Mouse (Mus musculus): ENCODE measurements around the gene Ccer2. TPM values are rescaled to one million over a fixed set of nuclear protein-coding genes. Genes with fewer than 3 reads are reported as not detected.
A peak's percentile ranks its signal among the peaks of the same experiment; 100 is the strongest.

Ccer2 gene
- not detected in 2 replicates for polyA plus RNA-seq (2015; fragmentation: Nextera tagmentation; extraction: Ambion mirVana)

GRCm38 (mm10) chr7:28756079-28756478, at the start of gene Ccer2:
Gene Ccer2 (plus strand): TSS chr7:28756174.
- Histone ChIP-seq H3K4me2 (peak within 1 kb of the TSS; percentile 4; the same call in 1 of the 2 replicates), H3K9me3 (no peaks in the 10 kb centered on the region), H3K36me3 (peaks cover 50% of the 10 kb centered on the region), H3K27me3 (replicated peaks) (peaks cover 30% of the 10 kb centered on the region), H3K27ac (replicated peaks) (no peak within 1 kb of the TSS), H3K9ac (no peak within 1 kb of the TSS), H3K4me3 (no peak within 1 kb of the TSS), H3K4me1 (peaks cover 4% of the 10 kb centered on the region; the same call in 1 of the 2 replicates)
- no peak for ATAC-seq (ENCODE audit: extremely low read depth, insufficient number of reproducible peaks, low FRiP score, low TSS enrichment)
- WGBS, result 2% methylated on average over 17 of the region's 17 CpGs

- Histone ChIP-seq H3K27ac (replicated peaks) (no peak overlapping the region), H3K9ac (no peak overlapping the region), H3K4me3 (no peak overlapping the region), H3K27me3 (replicated peaks) (no peaks in the 10 kb centered on the region), H3K9me3 (0 out of 2 replicates have a peak, but pooled peaks cover 4% of the 10 kb centered on the region), H3K36me3 (no peaks in the 10 kb centered on the region), H3K4me1 (peaks cover 20% of the 10 kb centered on the region), H3K4me2 (no peak overlapping the region)
- ATAC-seq (ENCODE audit: extremely low read depth, insufficient number of reproducible peaks, low FRiP score, low TSS enrichment), result no peak
Observed at GRCm38 (mm10) chr7:28709454-28709853, 46.5 kb upstream of the Ccer2 start.

- H3K4me3 ChIP-seq, result no peak overlapping the region
- H3K27ac ChIP-seq (replicated peaks), result no peak overlapping the region
- H3K4me1 ChIP-seq, result peaks cover 31% of the 10 kb centered on the region
- H3K9me3 ChIP-seq, result 0 out of 2 replicates have a peak, but pooled peaks cover 4% of the 10 kb centered on the region
- 60% methylated on average over 3 of the region's 3 CpGs for WGBS
- H3K36me3 ChIP-seq, result no peaks in the 10 kb centered on the region
- no peaks in the 10 kb centered on the region for H3K27me3 ChIP-seq (replicated peaks)
- no peak for ATAC-seq (ENCODE audit: extremely low read depth, insufficient number of reproducible peaks, low FRiP score, low TSS enrichment)
- H3K9ac ChIP-seq, result no peak overlapping the region
- H3K4me2 ChIP-seq, result no peak overlapping the region
Observed at GRCm38 (mm10) chr7:28710962-28711361, 45.0 kb upstream of the Ccer2 start.

GRCm38 (mm10) chr7:28714667-28715066, 41.3 kb upstream of the Ccer2 start:
- H3K9ac ChIP-seq, result peak overlapping the region; percentile 59; the same call in 1 of the 2 replicates
- WGBS, result 32% methylated on average over 5 of the region's 5 CpGs
- no peaks in the 10 kb centered on the region for H3K27me3 ChIP-seq (replicated peaks)
- peaks cover 49% of the 10 kb centered on the region for H3K4me1 ChIP-seq
- H3K9me3 ChIP-seq, result no peaks in the 10 kb centered on the region
- H3K36me3 ChIP-seq, result no peaks in the 10 kb centered on the region
- H3K4me2 ChIP-seq, result peak overlapping the region; percentile 27; the same call in 1 of the 2 replicates
- ATAC-seq (ENCODE audit: extremely low read depth, insufficient number of reproducible peaks, low FRiP score, low TSS enrichment), result no peak
- H3K4me3 ChIP-seq, result no peak overlapping the region
- peak overlapping the region; percentile 39; the same call in 1 of the 2 replicates for H3K27ac ChIP-seq (replicated peaks)

GRCm38 (mm10) chr7:28715598-28715997, 40.4 kb upstream of the Ccer2 start:
- Histone ChIP-seq H3K27ac (replicated peaks) (no peak overlapping the region), H3K36me3 (no peaks in the 10 kb centered on the region), H3K9me3 (no peaks in the 10 kb centered on the region), H3K4me1 (peaks cover 52% of the 10 kb centered on the region), H3K9ac (no peak overlapping the region), H3K4me3 (no peak overlapping the region), H3K27me3 (replicated peaks) (no peaks in the 10 kb centered on the region), H3K4me2 (no peak overlapping the region)
- 92% methylated on average over 2 of the region's 2 CpGs for WGBS
- ATAC-seq (ENCODE audit: extremely low read depth, insufficient number of reproducible peaks, low FRiP score, low TSS enrichment), result no peak

- Histone ChIP-seq H3K9ac (peak within 1 kb of the TSS; percentile 87), H3K27me3 (replicated peaks) (no peaks in the 10 kb centered on the region), H3K9me3 (no peaks in the 10 kb centered on the region), H3K27ac (replicated peaks) (peak within 1 kb of the TSS; percentile 62), H3K4me1 (peaks cover 52% of the 10 kb centered on the region), H3K4me2 (peak within 1 kb of the TSS; percentile 85), H3K4me3 (peak within 1 kb of the TSS; percentile 70), H3K36me3 (no peaks in the 10 kb centered on the region)
- peak; percentile 69; the same call in 1 of the 2 replicates for ATAC-seq (ENCODE audit: extremely low read depth, insufficient number of reproducible peaks, low FRiP score, low TSS enrichment)
- 1% methylated on average over 36 of the region's 36 CpGs for WGBS
Observed at GRCm38 (mm10) chr7:28716590-28717281, 39.2 kb upstream of the Ccer2 start, which contains the start of gene Fbxo17. Gene Fbxo17 (plus strand): TSS chr7:28716804.

GRCm38 (mm10) chr7:28717726-28718125, 38.2 kb upstream of the Ccer2 start:
- peak overlapping the region; percentile 85 for H3K4me2 ChIP-seq
- H3K9me3 ChIP-seq, result no peaks in the 10 kb centered on the region
- H3K36me3 ChIP-seq, result 0 out of 2 replicates have a peak, but pooled peaks cover 2% of the 10 kb centered on the region
- H3K9ac ChIP-seq, result no peak overlapping the region
- no peak overlapping the region for H3K27ac ChIP-seq (replicated peaks)
- 74% methylated on average over 10 of the region's 10 CpGs for WGBS
- peaks cover 46% of the 10 kb centered on the region for H3K4me1 ChIP-seq
- ATAC-seq (ENCODE audit: extremely low read depth, insufficient number of reproducible peaks, low FRiP score, low TSS enrichment), result no peak
- H3K4me3 ChIP-seq, result peak overlapping the region; percentile 70; the same call in 1 of the 2 replicates
- H3K27me3 ChIP-seq (replicated peaks), result no peaks in the 10 kb centered on the region

GRCm38 (mm10) chr7:28719159-28719558, 36.8 kb upstream of the Ccer2 start:
- Histone ChIP-seq H3K27me3 (replicated peaks) (no peaks in the 10 kb centered on the region), H3K4me2 (peak overlapping the region; percentile 27), H3K4me1 (peaks cover 34% of the 10 kb centered on the region), H3K36me3 (peaks cover 5% of the 10 kb centered on the region), H3K9me3 (no peaks in the 10 kb centered on the region), H3K4me3 (no peak overlapping the region), H3K9ac (no peak overlapping the region), H3K27ac (replicated peaks) (no peak overlapping the region)
- no peak for ATAC-seq (ENCODE audit: extremely low read depth, insufficient number of reproducible peaks, low FRiP score, low TSS enrichment)
- WGBS, result 23% methylated on average over 4 of the region's 4 CpGs

- no peak overlapping the region for H3K9ac ChIP-seq
- no peak overlapping the region for H3K4me3 ChIP-seq
- peaks cover 30% of the 10 kb centered on the region for H3K4me1 ChIP-seq
- ATAC-seq (ENCODE audit: extremely low read depth, insufficient number of reproducible peaks, low FRiP score, low TSS enrichment), result no peak
- H3K4me2 ChIP-seq, result no peak overlapping the region
- H3K27ac ChIP-seq (replicated peaks), result no peak overlapping the region
- H3K36me3 ChIP-seq, result peaks cover 10% of the 10 kb centered on the region
- H3K27me3 ChIP-seq (replicated peaks), result no peaks in the 10 kb centered on the region
- H3K9me3 ChIP-seq, result no peaks in the 10 kb centered on the region
- 71% methylated on average over 2 of the region's 2 CpGs for WGBS
Observed at GRCm38 (mm10) chr7:28719650-28720049, 36.3 kb upstream of the Ccer2 start.

- Histone ChIP-seq H3K27me3 (replicated peaks) (no peaks in the 10 kb centered on the region), H3K36me3 (peaks cover 17% of the 10 kb centered on the region), H3K27ac (replicated peaks) (no peak overlapping the region), H3K9ac (no peak overlapping the region), H3K4me1 (peaks cover 21% of the 10 kb centered on the region), H3K4me2 (no peak overlapping the region), H3K4me3 (no peak overlapping the region), H3K9me3 (no peaks in the 10 kb centered on the region)
- no peak for ATAC-seq (ENCODE audit: extremely low read depth, insufficient number of reproducible peaks, low FRiP score, low TSS enrichment)
- 62% methylated on average over 3 of the region's 3 CpGs for WGBS
Observed at GRCm38 (mm10) chr7:28720753-28721537, 35.0 kb upstream of the Ccer2 start.

- no peak overlapping the region for H3K27ac ChIP-seq (replicated peaks)
- peaks cover 22% of the 10 kb centered on the region for H3K4me1 ChIP-seq
- no peak for ATAC-seq (ENCODE audit: extremely low read depth, insufficient number of reproducible peaks, low FRiP score, low TSS enrichment)
- H3K9ac ChIP-seq, result no peak overlapping the region
- no peak overlapping the region for H3K4me2 ChIP-seq
- H3K27me3 ChIP-seq (replicated peaks), result no peaks in the 10 kb centered on the region
- peaks cover 22% of the 10 kb centered on the region for H3K36me3 ChIP-seq
- 89% methylated on average over 7 of the region's 7 CpGs for WGBS
- no peaks in the 10 kb centered on the region for H3K9me3 ChIP-seq
- H3K4me3 ChIP-seq, result no peak overlapping the region
Observed at GRCm38 (mm10) chr7:28722079-28722478, 33.9 kb upstream of the Ccer2 start.

Measured in heart, embryonic 13.5 days (tissue).